Mouse (Mus musculus): ENCODE measurements around the gene Tubg2. TPM values are rescaled to one million over a fixed set of nuclear protein-coding genes. Genes with fewer than 3 reads are reported as not detected.

Tubg2 gene
- polyA plus RNA-seq (2015; fragmentation: Nextera tagmentation; extraction: Ambion mirVana), result 56.9 and 60.3 TPM in 2 replicates

GRCm38 (mm10) chr11:101155728-101156371, at the start of gene Tubg2:
TSS of gene Tubg2 (plus strand) at chr11:101155907.
- H3K36me3 ChIP-seq (ENCODE audit: control insufficient read depth, insufficient read depth, low read length), result no peaks in the 10 kb centered on the region
- WGBS, result 1% methylated on average over 26 of the region's 36 CpGs
- peak within 1 kb of the TSS; percentile 78 for H3K9ac ChIP-seq (ENCODE audit: low read depth, low read length)
- 0 out of 2 replicates have a peak, but pooled peaks cover 5% of the 10 kb centered on the region for H3K4me1 ChIP-seq (ENCODE audit: control insufficient read depth, insufficient read depth, low read depth, low read length)
- peak within 1 kb of the TSS; percentile 68 for H3K4me2 ChIP-seq (ENCODE audit: low read length)
- peak; percentile 94 for ATAC-seq
- H3K27me3 ChIP-seq (replicated peaks; ENCODE audit: control insufficient read depth, insufficient read depth, low read length), result no peaks in the 10 kb centered on the region
- no peaks in the 10 kb centered on the region for H3K9me3 ChIP-seq (ENCODE audit: control insufficient read depth, low read length)
- peak within 1 kb of the TSS; percentile 87 for H3K27ac ChIP-seq (ENCODE audit: low read depth, low read length)
- peak within 1 kb of the TSS; percentile 47 for H3K4me3 ChIP-seq (ENCODE audit: low read length)

GRCm38 (mm10) chr11:101109351-101109750, 46.4 kb upstream of the Tubg2 start:
- Histone ChIP-seq H3K27ac (ENCODE audit: low read depth, low read length) (no peak overlapping the region), H3K36me3 (ENCODE audit: control insufficient read depth, insufficient read depth, low read length) (no peaks in the 10 kb centered on the region), H3K4me2 (ENCODE audit: low read length) (no peak overlapping the region), H3K27me3 (replicated peaks; ENCODE audit: control insufficient read depth, insufficient read depth, low read length) (no peaks in the 10 kb centered on the region), H3K9me3 (ENCODE audit: control insufficient read depth, low read length) (no peaks in the 10 kb centered on the region), H3K4me3 (ENCODE audit: low read length) (no peak overlapping the region), H3K9ac (ENCODE audit: low read depth, low read length) (no peak overlapping the region), H3K4me1 (ENCODE audit: control insufficient read depth, insufficient read depth, low read depth, low read length) (no peaks in the 10 kb centered on the region)
- ATAC-seq, result no peak
- 54% methylated on average over 4 of the region's 4 CpGs for WGBS

GRCm38 (mm10) chr11:101110708-101111107, 45.0 kb upstream of the Tubg2 start:
- no peak overlapping the region for H3K4me2 ChIP-seq (ENCODE audit: low read length)
- H3K4me1 ChIP-seq (ENCODE audit: control insufficient read depth, insufficient read depth, low read depth, low read length), result peaks cover 3% of the 10 kb centered on the region; the same call in 1 of the 2 replicates
- H3K9me3 ChIP-seq (ENCODE audit: control insufficient read depth, low read length), result no peaks in the 10 kb centered on the region
- no peak overlapping the region for H3K27ac ChIP-seq (ENCODE audit: low read depth, low read length)
- H3K4me3 ChIP-seq (ENCODE audit: low read length), result no peak overlapping the region
- ATAC-seq, result no peak
- H3K9ac ChIP-seq (ENCODE audit: low read depth, low read length), result no peak overlapping the region
- no peaks in the 10 kb centered on the region for H3K36me3 ChIP-seq (ENCODE audit: control insufficient read depth, insufficient read depth, low read length)
- 67% methylated on average over 5 of the region's 5 CpGs for WGBS
- H3K27me3 ChIP-seq (replicated peaks; ENCODE audit: control insufficient read depth, insufficient read depth, low read length), result no peaks in the 10 kb centered on the region

- Histone ChIP-seq H3K4me3 (ENCODE audit: low read length) (no peak overlapping the region), H3K9ac (ENCODE audit: low read depth, low read length) (no peak overlapping the region), H3K9me3 (ENCODE audit: control insufficient read depth, low read length) (no peaks in the 10 kb centered on the region), H3K27ac (ENCODE audit: low read depth, low read length) (no peak overlapping the region), H3K36me3 (ENCODE audit: control insufficient read depth, insufficient read depth, low read length) (no peaks in the 10 kb centered on the region), H3K27me3 (replicated peaks; ENCODE audit: control insufficient read depth, insufficient read depth, low read length) (no peaks in the 10 kb centered on the region), H3K4me1 (ENCODE audit: control insufficient read depth, insufficient read depth, low read depth, low read length) (peaks cover 6% of the 10 kb centered on the region), H3K4me2 (ENCODE audit: low read length) (no peak overlapping the region)
- no peak for ATAC-seq
- WGBS, result 92% methylated on average over 4 of the region's 4 CpGs
Measured at GRCm38 (mm10) chr11:101111178-101111577, 44.5 kb upstream of the Tubg2 start.

GRCm38 (mm10) chr11:101112186-101112585, 43.5 kb upstream of the Tubg2 start:
- WGBS, result 89% methylated on average over 3 of the region's 3 CpGs
- Histone ChIP-seq H3K9ac (ENCODE audit: low read depth, low read length) (no peak overlapping the region), H3K27me3 (replicated peaks; ENCODE audit: control insufficient read depth, insufficient read depth, low read length) (no peaks in the 10 kb centered on the region), H3K27ac (ENCODE audit: low read depth, low read length) (no peak overlapping the region), H3K4me1 (ENCODE audit: control insufficient read depth, insufficient read depth, low read depth, low read length) (peaks cover 6% of the 10 kb centered on the region), H3K4me2 (ENCODE audit: low read length) (no peak overlapping the region), H3K4me3 (ENCODE audit: low read length) (no peak overlapping the region), H3K36me3 (ENCODE audit: control insufficient read depth, insufficient read depth, low read length) (no peaks in the 10 kb centered on the region), H3K9me3 (ENCODE audit: control insufficient read depth, low read length) (no peaks in the 10 kb centered on the region)
- no peak for ATAC-seq

- no peaks in the 10 kb centered on the region for H3K36me3 ChIP-seq (ENCODE audit: control insufficient read depth, insufficient read depth, low read length)
- no peak overlapping the region for H3K4me2 ChIP-seq (ENCODE audit: low read length)
- H3K4me3 ChIP-seq (ENCODE audit: low read length), result no peak overlapping the region
- peaks cover 24% of the 10 kb centered on the region for H3K4me1 ChIP-seq (ENCODE audit: control insufficient read depth, insufficient read depth, low read depth, low read length)
- no peaks in the 10 kb centered on the region for H3K27me3 ChIP-seq (replicated peaks; ENCODE audit: control insufficient read depth, insufficient read depth, low read length)
- 35% methylated on average over 2 of the region's 2 CpGs for WGBS
- H3K9ac ChIP-seq (ENCODE audit: low read depth, low read length), result no peak overlapping the region
- H3K27ac ChIP-seq (ENCODE audit: low read depth, low read length), result no peak overlapping the region; the same call in 1 of the 2 replicates
- ATAC-seq, result no peak
- no peaks in the 10 kb centered on the region for H3K9me3 ChIP-seq (ENCODE audit: control insufficient read depth, low read length)
Measured at GRCm38 (mm10) chr11:101115564-101115963, 40.1 kb upstream of the Tubg2 start.

GRCm38 (mm10) chr11:101118105-101118504, 37.6 kb upstream of the Tubg2 start:
- peak overlapping the region; percentile 99; the same call in 1 of the 2 replicates for H3K4me3 ChIP-seq (ENCODE audit: low read length)
- peaks cover 32% of the 10 kb centered on the region for H3K4me1 ChIP-seq (ENCODE audit: control insufficient read depth, insufficient read depth, low read depth, low read length)
- peak overlapping the region; percentile 95 for H3K4me2 ChIP-seq (ENCODE audit: low read length)
- peak overlapping the region; percentile 99 for H3K9ac ChIP-seq (ENCODE audit: low read depth, low read length)
- H3K36me3 ChIP-seq (ENCODE audit: control insufficient read depth, insufficient read depth, low read length), result no peaks in the 10 kb centered on the region; the same call in 1 of the 2 replicates
- H3K27me3 ChIP-seq (replicated peaks; ENCODE audit: control insufficient read depth, insufficient read depth, low read length), result no peaks in the 10 kb centered on the region
- H3K9me3 ChIP-seq (ENCODE audit: control insufficient read depth, low read length), result no peaks in the 10 kb centered on the region
- 57% methylated on average over 4 of the region's 4 CpGs for WGBS
- ATAC-seq, result no peak
- no peak overlapping the region for H3K27ac ChIP-seq (ENCODE audit: low read depth, low read length)

- under 1% methylated on average over 36 of the region's 39 CpGs for WGBS
- Histone ChIP-seq H3K9ac (ENCODE audit: low read depth, low read length) (peak overlapping the region; percentile 99), H3K4me1 (ENCODE audit: control insufficient read depth, insufficient read depth, low read depth, low read length) (peaks cover 32% of the 10 kb centered on the region), H3K27ac (ENCODE audit: low read depth, low read length) (peak overlapping the region; percentile 93), H3K4me2 (ENCODE audit: low read length) (peak overlapping the region; percentile 95), H3K27me3 (replicated peaks; ENCODE audit: control insufficient read depth, insufficient read depth, low read length) (no peaks in the 10 kb centered on the region), H3K4me3 (ENCODE audit: low read length) (peak overlapping the region; percentile 99), H3K36me3 (ENCODE audit: control insufficient read depth, insufficient read depth, low read length) (no peaks in the 10 kb centered on the region; the same call in none of the 2 replicates), H3K9me3 (ENCODE audit: control insufficient read depth, low read length) (no peaks in the 10 kb centered on the region)
- ATAC-seq, result peak; percentile 74
Measured at GRCm38 (mm10) chr11:101119131-101119760, 36.5 kb upstream of the Tubg2 start.

- Histone ChIP-seq H3K27ac (ENCODE audit: low read depth, low read length) (peak within 1 kb of the TSS; percentile 93), H3K36me3 (ENCODE audit: control insufficient read depth, insufficient read depth, low read length) (no peaks in the 10 kb centered on the region; the same call in none of the 2 replicates), H3K4me1 (ENCODE audit: control insufficient read depth, insufficient read depth, low read depth, low read length) (peaks cover 32% of the 10 kb centered on the region), H3K9ac (ENCODE audit: low read depth, low read length) (peak within 1 kb of the TSS; percentile 99), H3K4me3 (ENCODE audit: low read length) (peak within 1 kb of the TSS; percentile 99), H3K4me2 (ENCODE audit: low read length) (peak within 1 kb of the TSS; percentile 95), H3K27me3 (replicated peaks; ENCODE audit: control insufficient read depth, insufficient read depth, low read length) (no peaks in the 10 kb centered on the region), H3K9me3 (ENCODE audit: control insufficient read depth, low read length) (no peaks in the 10 kb centered on the region)
- peak; percentile 97 for ATAC-seq
- WGBS, result under 1% methylated on average over 61 of the region's 61 CpGs
Measured at GRCm38 (mm10) chr11:101119761-101120544, 35.8 kb upstream of the Tubg2 start, which contains the start of the genes Retreg3 and Tubg1. TSS of gene Retreg3 (minus strand) at chr11:101119893. TSS of gene Tubg1 (plus strand) at chr11:101119938.
